Mouse (Mus musculus): ENCODE measurements around the gene Sec16a. TPM values are rescaled to one million over a fixed set of nuclear protein-coding genes. Genes with fewer than 3 reads are reported as not detected.

The Sec16a gene
- 122 TPM in 1 of 2 replicates, not detected in the other for polyA plus RNA-seq (2012; ENCODE audit: insufficient read depth, insufficient read length, low replicate concordance, missing spikeins)

- peaks cover 15% of the 10 kb centered on the region for H3K4me1 ChIP-seq (ENCODE audit: control insufficient read depth, insufficient read depth, low read length)
- TF ChIP-seq CTCF (IDR thresholded peaks at IDR 0.05; ENCODE audit: insufficient read depth, low read depth, low read length): no peak
- TF ChIP-seq POLR2A (IDR thresholded peaks at IDR 0.05; ENCODE audit: insufficient read depth, low read depth, low read length): peak; percentile 87
- WGBS: 2% methylated on average over 61 of the region's 61 CpGs
Measured at GRCm38 (mm10) chr2:26444946-26445665, at the start of gene Sec16a. Sec16a (minus strand) TSS chr2:26445216.

GRCm38 (mm10) chr2:26494396-26494795 lies 49.4 kb upstream of the Sec16a start:
- Histone ChIP-seq H3K4me1 (ENCODE audit: control insufficient read depth, insufficient read depth, low read length) (peaks cover 69% of the 10 kb centered on the region), H3K4me3 (ENCODE audit: insufficient read depth, low read depth, low read length) (no peak overlapping the region), H3K27ac (ENCODE audit: insufficient read depth, low read depth, low read length) (no peak overlapping the region)
- 23% methylated on average over 7 of the region's 7 CpGs for whole genome bisulfite sequencing
- TF ChIP-seq CTCF (IDR thresholded peaks at IDR 0.05; ENCODE audit: insufficient read depth, low read depth, low read length) (no peak), POLR2A (IDR thresholded peaks at IDR 0.05; ENCODE audit: insufficient read depth, low read depth, low read length) (no peak)

More at GRCm38 (mm10) chr2:26444946-26445665, at the start of gene Sec16a:
- Histone ChIP-seq H3K4me3 (ENCODE audit: insufficient read depth, low read depth, low read length) (peak within 1 kb of the TSS; percentile 71), H3K27ac (ENCODE audit: insufficient read depth, low read depth, low read length) (peak within 1 kb of the TSS; percentile 96)

GRCm38 (mm10) chr2:26493021-26493781 lies 48.2 kb upstream of the Sec16a start:
- TF ChIP-seq POLR2A (IDR thresholded peaks at IDR 0.05; ENCODE audit: insufficient read depth, low read depth, low read length) (no peak), CTCF (IDR thresholded peaks at IDR 0.05; ENCODE audit: insufficient read depth, low read depth, low read length) (no peak)
- peaks cover 80% of the 10 kb centered on the region for H3K4me1 ChIP-seq (ENCODE audit: control insufficient read depth, insufficient read depth, low read length)
- peak overlapping the region; percentile 28 for H3K27ac ChIP-seq (ENCODE audit: insufficient read depth, low read depth, low read length)
- 23% methylated on average over 9 of the region's 9 CpGs for WGBS
- H3K4me3 ChIP-seq (ENCODE audit: insufficient read depth, low read depth, low read length): no peak overlapping the region

GRCm38 (mm10) chr2:26490760-26491301 lies 45.8 kb upstream of the Sec16a start:
- H3K4me3 ChIP-seq (ENCODE audit: insufficient read depth, low read depth, low read length): no peak overlapping the region
- H3K27ac ChIP-seq (ENCODE audit: insufficient read depth, low read depth, low read length): no peak overlapping the region
- H3K4me1 ChIP-seq (ENCODE audit: control insufficient read depth, insufficient read depth, low read length): peaks cover 83% of the 10 kb centered on the region
- TF ChIP-seq CTCF (IDR thresholded peaks at IDR 0.05; ENCODE audit: insufficient read depth, low read depth, low read length) (no peak), POLR2A (IDR thresholded peaks at IDR 0.05; ENCODE audit: insufficient read depth, low read depth, low read length) (no peak)
- 58% methylated on average over 4 of the region's 4 CpGs for WGBS

GRCm38 (mm10) chr2:26488535-26489135 lies 43.6 kb upstream of the Sec16a start:
- TF ChIP-seq CTCF (IDR thresholded peaks at IDR 0.05; ENCODE audit: insufficient read depth, low read depth, low read length) (no peak), POLR2A (IDR thresholded peaks at IDR 0.05; ENCODE audit: insufficient read depth, low read depth, low read length) (no peak)
- H3K27ac ChIP-seq (ENCODE audit: insufficient read depth, low read depth, low read length): peak overlapping the region; percentile 57; the same call in 1 of the 2 replicates
- peaks cover 81% of the 10 kb centered on the region for H3K4me1 ChIP-seq (ENCODE audit: control insufficient read depth, insufficient read depth, low read length)
- WGBS: 58% methylated on average over 9 of the region's 9 CpGs
- no peak overlapping the region for H3K4me3 ChIP-seq (ENCODE audit: insufficient read depth, low read depth, low read length)

- H3K4me1 ChIP-seq (ENCODE audit: control insufficient read depth, insufficient read depth, low read length): peaks cover 73% of the 10 kb centered on the region
- WGBS: 49% methylated on average over 18 of the region's 18 CpGs
- no peak overlapping the region for H3K4me3 ChIP-seq (ENCODE audit: insufficient read depth, low read depth, low read length)
- H3K27ac ChIP-seq (ENCODE audit: insufficient read depth, low read depth, low read length): peak overlapping the region; percentile 57
- no peak for TF ChIP-seq POLR2A (IDR thresholded peaks at IDR 0.05; ENCODE audit: insufficient read depth, low read depth, low read length)
- TF ChIP-seq CTCF (IDR thresholded peaks at IDR 0.05; ENCODE audit: insufficient read depth, low read depth, low read length): no peak
Measured at GRCm38 (mm10) chr2:26487322-26488021, 42.5 kb upstream of the Sec16a start.

- 64% methylated on average over 3 of the region's 3 CpGs for WGBS
- Histone ChIP-seq H3K27ac (ENCODE audit: insufficient read depth, low read depth, low read length) (no peak overlapping the region), H3K4me3 (ENCODE audit: insufficient read depth, low read depth, low read length) (no peak overlapping the region), H3K4me1 (ENCODE audit: control insufficient read depth, insufficient read depth, low read length) (peaks cover 67% of the 10 kb centered on the region)
- no peak for TF ChIP-seq POLR2A (IDR thresholded peaks at IDR 0.05; ENCODE audit: insufficient read depth, low read depth, low read length)
Measured at GRCm38 (mm10) chr2:26486835-26487321, 41.9 kb upstream of the Sec16a start.

- WGBS: 53% methylated on average over 5 of the region's 5 CpGs
- H3K4me3 ChIP-seq (ENCODE audit: insufficient read depth, low read depth, low read length): no peak overlapping the region
- peaks cover 67% of the 10 kb centered on the region for H3K4me1 ChIP-seq (ENCODE audit: control insufficient read depth, insufficient read depth, low read length)
- TF ChIP-seq CTCF (IDR thresholded peaks at IDR 0.05; ENCODE audit: insufficient read depth, low read depth, low read length) (no peak), POLR2A (IDR thresholded peaks at IDR 0.05; ENCODE audit: insufficient read depth, low read depth, low read length) (no peak)
- peak overlapping the region; percentile 33; the same call in 1 of the 2 replicates for H3K27ac ChIP-seq (ENCODE audit: insufficient read depth, low read depth, low read length)
Measured at GRCm38 (mm10) chr2:26486264-26486810, 41.3 kb upstream of the Sec16a start.
